Comparison of ENCODE assay signal across 8 mouse cellular contexts in the genomic region with DNA sequence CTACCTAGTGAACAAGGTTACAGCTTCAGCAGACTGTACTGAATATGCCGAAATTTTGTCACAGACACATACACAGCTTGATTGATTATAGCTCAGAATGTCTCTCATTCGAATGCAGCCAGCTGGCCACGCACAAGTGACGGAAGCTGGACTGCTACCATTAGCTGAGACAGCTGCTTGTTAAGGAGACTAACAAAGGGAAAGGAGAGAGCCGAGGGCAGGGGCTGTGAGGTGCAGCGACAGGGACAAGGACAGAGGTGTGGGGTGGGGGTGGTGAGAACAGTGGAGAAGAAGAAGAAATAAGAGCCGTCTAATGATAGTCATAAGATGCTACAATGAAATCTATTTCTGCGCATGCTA.
DNase-seq lines count a peak whose midpoint lies in the region; ATAC-seq lines count a peak whose summit lies in the region.

No protein-coding gene starts in this region.

- H3K4me3 ChIP-seq in heart, embryonic 16.5 days (ENCODE audit: low read length), result no peak overlapping the region
- no peak overlapping the region for H3K4me3 ChIP-seq in midbrain, embryonic 10.5 days
- no peak overlapping the region for H3K4me3 ChIP-seq in midbrain, embryonic 16.5 days (ENCODE audit: low read depth, low read length)
- no peak overlapping the region for H3K4me3 ChIP-seq in forebrain, embryonic 16.5 days (replicated peaks; ENCODE audit: low read length)

- WGBS in heart, embryonic 16.5 days, result 50% methylated on average over 8 of the region's 8 CpGs
- WGBS in midbrain, embryonic 10.5 days, result 52% methylated on average over 8 of the region's 8 CpGs
- WGBS in midbrain, embryonic 16.5 days, result 38% methylated on average over 8 of the region's 8 CpGs
- 21% methylated on average over 8 of the region's 8 CpGs for WGBS in forebrain, embryonic 16.5 days

- H3K27me3 ChIP-seq in heart, embryonic 16.5 days (ENCODE audit: control insufficient read depth, insufficient read depth, low read length), result no peaks in the 10 kb centered on the region
- H3K27me3 ChIP-seq in midbrain, embryonic 10.5 days (ENCODE audit: low read depth, poor library complexity, severe bottlenecking), result 0 out of 2 replicates have a peak, but pooled peaks cover 10% of the 10 kb centered on the region
- H3K27me3 ChIP-seq in midbrain, embryonic 16.5 days (ENCODE audit: control insufficient read depth, insufficient read depth, low read depth, low read length), result no peaks in the 10 kb centered on the region; the same call in 1 of the 2 replicates
- no peaks in the 10 kb centered on the region for H3K27me3 ChIP-seq in forebrain, embryonic 16.5 days (replicated peaks; ENCODE audit: control insufficient read depth, insufficient read depth, low read length)

- no peaks in the 10 kb centered on the region for H3K9me3 ChIP-seq in heart, embryonic 16.5 days (replicated peaks; ENCODE audit: control insufficient read depth, low read length)
- H3K9me3 ChIP-seq in midbrain, embryonic 10.5 days (replicated peaks), result no peaks in the 10 kb centered on the region
- H3K9me3 ChIP-seq in midbrain, embryonic 16.5 days (replicated peaks; ENCODE audit: control insufficient read depth, low read length, poor library complexity, severe bottlenecking), result no peaks in the 10 kb centered on the region
- H3K9me3 ChIP-seq in forebrain, embryonic 16.5 days (ENCODE audit: control insufficient read depth, low read length), result no peaks in the 10 kb centered on the region

- H3K9ac ChIP-seq in heart, embryonic 16.5 days (ENCODE audit: low read length), result no peak overlapping the region
- H3K9ac ChIP-seq in midbrain, embryonic 16.5 days (ENCODE audit: low read depth, low read length), result no peak overlapping the region
- H3K9ac ChIP-seq in forebrain, embryonic 16.5 days (replicated peaks; ENCODE audit: low read depth, low read length), result no peak overlapping the region

- peaks cover 20% of the 10 kb centered on the region for H3K4me1 ChIP-seq in heart, embryonic 16.5 days (ENCODE audit: control insufficient read depth, insufficient read depth, low read length)
- H3K4me1 ChIP-seq in midbrain, embryonic 10.5 days, result peaks cover 16% of the 10 kb centered on the region
- peaks cover 7% of the 10 kb centered on the region; the same call in 1 of the 2 replicates for H3K4me1 ChIP-seq in midbrain, embryonic 16.5 days (ENCODE audit: control insufficient read depth, insufficient read depth, low read length)
- peaks cover 13% of the 10 kb centered on the region for H3K4me1 ChIP-seq in forebrain, embryonic 16.5 days (replicated peaks; ENCODE audit: control insufficient read depth, insufficient read depth, low read length)

- ATAC-seq in heart, embryonic 16.5 days (replicated peaks; ENCODE audit: extremely low read depth, insufficient read depth, low FRiP score), result no peak
- ATAC-seq in midbrain, embryonic 16.5 days, result no peak
- ATAC-seq in forebrain, embryonic 16.5 days, result peak; percentile 73

- DNase-seq in heart, adult 8-10 months (ENCODE audit: low spot score), result no peak
- DNase-seq in midbrain, embryonic 10.5 days (ENCODE audit: low spot score), result peak; percentile 19
- DNase-seq in ovary, adult 18-20 months (ENCODE audit: low spot score), result no peak
- no peak for DNase-seq in adipocyte (ENCODE audit: low spot score)
- no peak for DNase-seq in yolk sac, embryonic 10.5 days (ENCODE audit: low spot score)

- no peaks in the 10 kb centered on the region for H3K36me3 ChIP-seq in heart, embryonic 16.5 days (ENCODE audit: control insufficient read depth, insufficient read depth)
- H3K36me3 ChIP-seq in midbrain, embryonic 10.5 days, result no peaks in the 10 kb centered on the region
- no peaks in the 10 kb centered on the region for H3K36me3 ChIP-seq in midbrain, embryonic 16.5 days (ENCODE audit: control insufficient read depth, insufficient read depth, low read length)
- no peaks in the 10 kb centered on the region for H3K36me3 ChIP-seq in forebrain, embryonic 16.5 days (ENCODE audit: control insufficient read depth, insufficient read depth)

- H3K27ac ChIP-seq in heart, embryonic 16.5 days (ENCODE audit: low read length), result 0 out of 2 replicates have a peak overlapping the region, but pooled peaks have one; percentile 6
- H3K27ac ChIP-seq in midbrain, embryonic 10.5 days (replicated peaks), result 0 out of 2 replicates have a peak overlapping the region, but pooled peaks have one; percentile 33
- H3K27ac ChIP-seq in midbrain, embryonic 16.5 days (ENCODE audit: low read length), result no peak overlapping the region
- H3K27ac ChIP-seq in forebrain, embryonic 16.5 days (ENCODE audit: low read length), result no peak overlapping the region

- H3K4me2 ChIP-seq in heart, embryonic 16.5 days (ENCODE audit: low read depth, low read length), result no peak overlapping the region
- no peak overlapping the region for H3K4me2 ChIP-seq in midbrain, embryonic 16.5 days (ENCODE audit: low read length)
- H3K4me2 ChIP-seq in forebrain, embryonic 16.5 days (ENCODE audit: low read length), result no peak overlapping the region

Comparison
In these comparisons a context has a peak if more than half of its experiments do, and no peak if none do; other contexts are left out.
1. H3K27ac ChIP-seq: peak in heart, embryonic 16.5 days (single experiment) and midbrain, embryonic 10.5 days (single experiment); none in midbrain, embryonic 16.5 days (single experiment) and forebrain, embryonic 16.5 days (single experiment).